Mouse (Mus musculus): Measurements from ENCODE around the gene Rnf133. TPM values are rescaled to one million over a fixed set of nuclear protein-coding genes. Genes with fewer than 3 reads are reported as not detected.

Rnf133 gene
- polyA plus RNA-seq (2017; shearing (Covaris generic)): not detected

DNA sequence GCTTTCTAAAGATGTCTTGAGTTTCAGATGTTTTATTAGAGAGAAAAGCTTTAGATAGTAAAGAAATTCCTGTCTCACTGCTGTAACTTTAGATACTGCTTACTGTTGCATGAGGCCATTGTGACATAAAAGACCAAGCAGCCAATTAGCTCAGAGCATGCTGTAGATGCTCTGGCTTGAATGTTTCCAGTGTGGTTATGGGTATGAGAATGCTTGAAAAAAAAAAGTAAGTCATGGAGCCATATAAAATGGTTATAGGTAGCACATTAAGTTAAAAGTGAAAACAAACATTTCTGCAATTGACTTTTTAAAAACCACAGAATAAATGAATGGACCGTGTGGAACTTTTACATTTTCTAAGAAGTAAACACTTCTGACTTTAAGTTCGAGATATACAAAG lies at the start of gene Rnf133:
Gene Rnf133, minus strand, starts transcription at position 101 of the 400 bp plus-strand sequence.

DNA sequence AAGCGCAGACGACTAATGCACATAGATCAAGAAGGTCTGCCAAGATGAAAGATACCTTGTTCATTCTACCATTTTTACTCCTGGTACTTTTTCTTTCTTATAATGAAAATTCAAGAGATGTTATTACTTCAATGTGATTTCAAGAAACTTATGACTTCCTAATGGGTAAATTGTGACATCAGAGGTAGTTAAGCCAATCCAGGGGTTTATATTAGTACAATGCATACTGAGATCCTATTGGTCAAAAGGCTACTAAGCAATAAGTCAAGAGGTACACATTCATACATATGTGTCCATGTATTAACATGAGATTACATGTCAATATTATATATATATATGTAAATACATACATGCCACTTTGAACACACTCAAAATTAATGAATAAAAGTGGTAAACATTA lies 4.9 kb upstream of the Rnf133 start, which contains the start of gene Rnf148:
Gene Rnf148, minus strand, starts transcription at position 101 of the 400 bp plus-strand sequence.

Other genes with a start within 250 kb of the Rnf133 start
- gene Rnf148, start 4.8 kb upstream of the Rnf133 start, polyA plus RNA-seq (2017; shearing (Covaris generic)): not detected
- gene Cadps2, start 189.1 kb upstream of the Rnf133 start, polyA plus RNA-seq (2017; shearing (Covaris generic)): 0.17 TPM